Mouse (Mus musculus) megakaryocyte, embryonic 14.5 days (primary cell): ENCODE measurements at regions not wholly inside any gene's neighbourhood (a gene's known extent, or its start where the extent isn't known, plus 50 kb on each side); places are given as distances from the start of the nearest gene placed in this dataset.

ENCODE experiments used
- H3K27me3 ChIP-seq: replicated peaks from 2 replicates; pipeline ENCODE3; 2012; ENCODE audit warnings: inconsistent platforms
- H3K36me3 ChIP-seq: replicated peaks from 2 replicates; pipeline ENCODE3; 2012; ENCODE audit warnings: low read length, inconsistent platforms, mixed read lengths
- H3K4me1 ChIP-seq: 2 replicates; pipeline ENCODE4 v1.6.1; 2012; ENCODE audit warnings: inconsistent platforms
- H3K4me3 ChIP-seq: replicated peaks from 2 replicates; pipeline ENCODE3; 2012; ENCODE audit warnings: moderate library complexity, mild to moderate bottlenecking, inconsistent platforms
- H3K9me3 ChIP-seq: 2 replicates; pipeline ENCODE4 v1.6.1; 2012; ENCODE audit warnings: inconsistent platforms
- FLI1 ChIP-seq: IDR thresholded peaks from 2 replicates; pipeline ENCODE4 v1.6.1; 2012; ENCODE audit warnings: low read length, inconsistent platforms, mixed read lengths
- GATA1 ChIP-seq: IDR thresholded peaks from 3 replicates; pipeline ENCODE4 v1.6.1; 2012; ENCODE audit warnings: mixed read lengths, low read length, inconsistent platforms, borderline replicate concordance

GRCm38 (mm10) chr9:90980023-90980802 is 382.0 kb upstream of the Zic4 start:
- H3K27me3 ChIP-seq: no peaks in the 10 kb centered on the region
- H3K4me1 ChIP-seq: no peaks in the 10 kb centered on the region
- no peak overlapping the region for H3K4me3 ChIP-seq
- H3K9me3 ChIP-seq: peaks cover 11% of the 10 kb centered on the region; the same call in 1 of the 2 replicates
- H3K36me3 ChIP-seq: no peaks in the 10 kb centered on the region
- TF ChIP-seq FLI1 (no peak), GATA1 (no peak)

GRCm38 (mm10) chr9:90999178-90999577 is 363.0 kb upstream of the Zic4 start:
- no peaks in the 10 kb centered on the region for H3K27me3 ChIP-seq
- H3K4me1 ChIP-seq: no peaks in the 10 kb centered on the region
- H3K36me3 ChIP-seq: no peaks in the 10 kb centered on the region
- peaks cover 4% of the 10 kb centered on the region; the same call in 1 of the 2 replicates for H3K9me3 ChIP-seq
- no peak overlapping the region for H3K4me3 ChIP-seq
- no peak for TF ChIP-seq GATA1
- TF ChIP-seq FLI1: no peak

GRCm38 (mm10) chr9:91004214-91004613 is 358.0 kb upstream of the Zic4 start:
- Histone ChIP-seq H3K4me1 (no peaks in the 10 kb centered on the region), H3K27me3 (no peaks in the 10 kb centered on the region), H3K9me3 (peaks cover 9% of the 10 kb centered on the region; the same call in 1 of the 2 replicates), H3K36me3 (no peaks in the 10 kb centered on the region), H3K4me3 (no peak overlapping the region)
- TF ChIP-seq GATA1: no peak

GRCm38 (mm10) chr9:91040546-91040945 is 321.7 kb upstream of the Zic4 start:
- Histone ChIP-seq H3K4me3 (no peak overlapping the region), H3K27me3 (no peaks in the 10 kb centered on the region), H3K36me3 (no peaks in the 10 kb centered on the region), H3K9me3 (no peaks in the 10 kb centered on the region), H3K4me1 (no peaks in the 10 kb centered on the region)
- no peak for TF ChIP-seq GATA1
- no peak for TF ChIP-seq FLI1

- no peak for TF ChIP-seq GATA1
- TF ChIP-seq FLI1: no peak
- H3K4me3 ChIP-seq: no peak overlapping the region
- H3K9me3 ChIP-seq: no peaks in the 10 kb centered on the region
- H3K36me3 ChIP-seq: no peaks in the 10 kb centered on the region
- no peaks in the 10 kb centered on the region for H3K4me1 ChIP-seq
- H3K27me3 ChIP-seq: no peaks in the 10 kb centered on the region
Measured at GRCm38 (mm10) chr9:91048569-91048968, 313.6 kb upstream of the Zic4 start.

GRCm38 (mm10) chr9:91053065-91053793 is 309.0 kb upstream of the Zic4 start:
- Histone ChIP-seq H3K4me3 (no peak overlapping the region), H3K9me3 (no peaks in the 10 kb centered on the region; the same call in 1 of the 2 replicates), H3K27me3 (no peaks in the 10 kb centered on the region), H3K4me1 (no peaks in the 10 kb centered on the region), H3K36me3 (no peaks in the 10 kb centered on the region)
- TF ChIP-seq GATA1: no peak
- no peak for TF ChIP-seq FLI1

- no peak overlapping the region for H3K4me3 ChIP-seq
- H3K9me3 ChIP-seq: no peaks in the 10 kb centered on the region; the same call in 1 of the 2 replicates
- H3K4me1 ChIP-seq: no peaks in the 10 kb centered on the region
- no peaks in the 10 kb centered on the region for H3K27me3 ChIP-seq
- no peaks in the 10 kb centered on the region for H3K36me3 ChIP-seq
- TF ChIP-seq FLI1: no peak
- no peak for TF ChIP-seq GATA1
Measured at GRCm38 (mm10) chr9:91059460-91059859, 302.8 kb upstream of the Zic4 start.

GRCm38 (mm10) chr9:91069496-91069895 is 292.7 kb upstream of the Zic4 start:
- TF ChIP-seq FLI1 (no peak), GATA1 (no peak)
- Histone ChIP-seq H3K27me3 (no peaks in the 10 kb centered on the region), H3K4me3 (no peak overlapping the region), H3K9me3 (no peaks in the 10 kb centered on the region), H3K36me3 (no peaks in the 10 kb centered on the region), H3K4me1 (no peaks in the 10 kb centered on the region)

GRCm38 (mm10) chr9:91073366-91074174 is 288.6 kb upstream of the Zic4 start:
- Histone ChIP-seq H3K9me3 (no peaks in the 10 kb centered on the region), H3K4me3 (no peak overlapping the region), H3K4me1 (no peaks in the 10 kb centered on the region), H3K27me3 (no peaks in the 10 kb centered on the region), H3K36me3 (no peaks in the 10 kb centered on the region)
- TF ChIP-seq GATA1 (no peak), FLI1 (no peak)
